ENCODE assay signal across 11 mouse cellular contexts in genomic region chr7:110702414-110702783, GRCm38 (mm10).
DNase-seq lines count a peak whose midpoint lies in the region; ATAC-seq lines count a peak whose summit lies in the region.
"Had no signal": no experiment of that assay in that cellular context is flagged by ENCODE, and none has a peak within 500 bp of the region (broad histone marks: within the 10 kb centered on the region; RNA-seq: fewer than 3 reads in every experiment).

No protein-coding gene starts in this region.

- no peak overlapping the region for H3K27ac ChIP-seq in limb, embryonic 10.5 days
- H3K27ac ChIP-seq: heart, embryonic 13.5 days; midbrain, embryonic 13.5 days had no signal

- no peaks in the 10 kb centered on the region for H3K27me3 ChIP-seq in limb, embryonic 10.5 days (ENCODE audit: low read depth, poor library complexity, severe bottlenecking)
- H3K27me3 ChIP-seq: midbrain, embryonic 13.5 days had no signal

- DNase-seq in frontal cortex, postnatal 14 days (ENCODE audit: low spot score in 2 of 2), result no peak
- DNase-seq in testis, postnatal 14 days (ENCODE audit: low spot score), result peak; percentile 27
- no peak for DNase-seq in testis, postnatal 10 days (ENCODE audit: low spot score)
- peak; percentile 12 for DNase-seq in limb, embryonic 10.5 days (ENCODE audit: low spot score)
- DNase-seq in cerebellum, postnatal 36 days, result no peak
- no peak for DNase-seq in cerebellum, postnatal 4 days (ENCODE audit: low spot score in 2 of 2)
- DNase-seq: B cell, adult 2 months had no signal

- H3K4me3 ChIP-seq in limb, embryonic 10.5 days, result no peak overlapping the region
- H3K4me3 ChIP-seq: heart, embryonic 13.5 days; midbrain, embryonic 13.5 days had no signal

- WGBS in limb, embryonic 10.5 days, result 79% methylated on average over 6 of the region's 6 CpGs

- H3K36me3 ChIP-seq in limb, embryonic 10.5 days, result no peaks in the 10 kb centered on the region
- H3K36me3 ChIP-seq: heart, embryonic 13.5 days; midbrain, embryonic 13.5 days had no signal

- H3K4me1 ChIP-seq in limb, embryonic 10.5 days, result no peaks in the 10 kb centered on the region
- H3K4me1 ChIP-seq: midbrain, embryonic 13.5 days had no signal

- peak; percentile 35 for ATAC-seq in frontal cortex, adult (ENCODE audit: low TSS enrichment)
- no peak for ATAC-seq in activated CD4-positive, CD25-positive, alpha-beta regulatory T cell, adult 4 months
- ATAC-seq: midbrain, embryonic 13.5 days had no signal

- no peaks in the 10 kb centered on the region for H3K9me3 ChIP-seq in limb, embryonic 10.5 days (replicated peaks)
- H3K9me3 ChIP-seq: heart, embryonic 13.5 days; midbrain, embryonic 13.5 days had no signal

Comparison
In these comparisons a context has a peak if more than half of its experiments do, and no peak if none do; other contexts are left out.
1. DNase-seq: peak in testis, postnatal 14 days (single experiment) and limb, embryonic 10.5 days (single experiment); none in frontal cortex, postnatal 14 days (0 of 2), testis, postnatal 10 days (single experiment), cerebellum, postnatal 36 days (0 of 2) and cerebellum, postnatal 4 days (0 of 2).